Comparison of ENCODE assay signal across 29 mouse cellular contexts in the genomic region with DNA sequence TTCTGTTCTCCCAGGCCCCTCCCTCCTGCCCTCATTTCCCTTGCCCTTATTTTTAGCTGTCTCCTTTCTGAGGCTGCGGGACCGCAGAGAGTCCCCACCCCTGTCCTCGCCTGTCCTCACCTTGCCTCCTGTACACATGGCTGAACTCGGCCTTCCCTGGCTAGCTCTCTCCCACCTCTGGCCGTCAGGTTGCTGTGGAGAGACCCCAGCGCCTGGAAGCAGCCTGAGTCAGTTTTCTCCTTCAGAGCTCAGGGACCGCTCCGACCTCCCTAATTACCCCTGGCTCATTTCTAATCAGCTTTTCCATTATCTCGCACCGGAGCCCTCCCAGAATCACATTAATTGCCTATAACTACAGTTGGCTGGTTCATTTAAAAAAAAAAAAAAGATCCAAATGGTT. TPM values are rescaled to one million over a fixed set of nuclear protein-coding genes. Genes with fewer than 3 reads are reported as not detected.
DNase-seq lines count a peak whose midpoint lies in the region; ATAC-seq lines count a peak whose summit lies in the region.
"Had no signal": no experiment of that assay in that cellular context is flagged by ENCODE, and none has a peak within 500 bp of the region (broad histone marks: within the 10 kb centered on the region; RNA-seq: fewer than 3 reads in every experiment).

No protein-coding gene starts in this region.

- H3K36me3 ChIP-seq in hindbrain, embryonic 13.5 days = no peaks in the 10 kb centered on the region
- no peaks in the 10 kb centered on the region for H3K36me3 ChIP-seq in hindbrain, embryonic 11.5 days (ENCODE audit: control insufficient read depth, insufficient read depth, low read length)
- no peaks in the 10 kb centered on the region for H3K36me3 ChIP-seq in neural tube, embryonic 13.5 days
- no peaks in the 10 kb centered on the region for H3K36me3 ChIP-seq in neural tube, embryonic 15.5 days
- H3K36me3 ChIP-seq: embryonic facial prominence, embryonic 13.5 days; forebrain, embryonic 10.5 days; heart, embryonic 12.5 days; kidney, embryonic 15.5 days; limb, embryonic 12.5 days; lung, embryonic 15.5 days; midbrain, embryonic 15.5 days had no signal

- no peak overlapping the region for H3K4me3 ChIP-seq in hindbrain, embryonic 13.5 days
- no peak overlapping the region for H3K4me3 ChIP-seq in hindbrain, embryonic 11.5 days (ENCODE audit: low read depth, low read length)
- H3K4me3 ChIP-seq in neural tube, embryonic 13.5 days = no peak overlapping the region
- no peak overlapping the region for H3K4me3 ChIP-seq in neural tube, embryonic 15.5 days (replicated peaks)
- H3K4me3 ChIP-seq: embryonic facial prominence, embryonic 13.5 days; forebrain, embryonic 10.5 days; heart, adult 2 months; heart, embryonic 12.5 days; kidney, embryonic 15.5 days; limb, embryonic 12.5 days; lung, embryonic 15.5 days; midbrain, embryonic 15.5 days had no signal

- H3K4me1 ChIP-seq in hindbrain, embryonic 13.5 days (replicated peaks) = peaks cover 22% of the 10 kb centered on the region
- no peaks in the 10 kb centered on the region for H3K4me1 ChIP-seq in hindbrain, embryonic 11.5 days (replicated peaks; ENCODE audit: control insufficient read depth, insufficient read depth, low read length)
- peaks cover 29% of the 10 kb centered on the region for H3K4me1 ChIP-seq in neural tube, embryonic 13.5 days (replicated peaks)
- H3K4me1 ChIP-seq in neural tube, embryonic 15.5 days = peaks cover 13% of the 10 kb centered on the region
- H3K4me1 ChIP-seq: embryonic facial prominence, embryonic 13.5 days; kidney, embryonic 15.5 days; limb, embryonic 12.5 days; lung, embryonic 15.5 days had no signal

- peak; percentile 63; the same call in 1 of the 2 replicates for ATAC-seq in hindbrain, embryonic 13.5 days (ENCODE audit: low FRiP score)
- ATAC-seq in hindbrain, embryonic 11.5 days (ENCODE audit: low FRiP score) = no peak
- ATAC-seq in neural tube, embryonic 13.5 days (ENCODE audit: low read depth) = 0 out of 2 replicates have a peak, but pooled peaks have one; percentile 26
- no peak for ATAC-seq in neural tube, embryonic 15.5 days (ENCODE audit: low FRiP score)
- ATAC-seq: forebrain, postnatal 0 days; midbrain, embryonic 15.5 days; Patski had no signal

- DNase-seq in hindbrain, embryonic 11.5 days (ENCODE audit: low spot score) = no peak
- no peak for DNase-seq in neural tube, embryonic 10.5 days (ENCODE audit: extremely low spot score, low spot score)
- no peak for DNase-seq in left cerebral cortex, adult 9 months (ENCODE audit: low spot score in 2 of 2)
- DNase-seq in c-Kit-positive CD71-positive TER-119-positive erythroid progenitor cells, embryonic 14.5 days (ENCODE audit: low spot score) = no peak
- DNase-seq: adrenal gland, postnatal 14 days; cerebellum, adult 18-20 months; cerebellum, postnatal 10 days; forebrain, postnatal 0 days; heart, adult 2 months; heart, postnatal 4 days; kidney, adult 18-20 months; kidney, postnatal 36 days; lung, postnatal 36 days; thymus, adult 2 months; thymus, postnatal 36 days had no signal

- H3K27me3 ChIP-seq in hindbrain, embryonic 13.5 days = no peaks in the 10 kb centered on the region
- no peaks in the 10 kb centered on the region for H3K27me3 ChIP-seq in hindbrain, embryonic 11.5 days (ENCODE audit: control insufficient read depth, insufficient read depth, low read length)
- no peaks in the 10 kb centered on the region for H3K27me3 ChIP-seq in neural tube, embryonic 13.5 days
- H3K27me3 ChIP-seq in neural tube, embryonic 15.5 days (replicated peaks) = no peaks in the 10 kb centered on the region
- H3K27me3 ChIP-seq: embryonic facial prominence, embryonic 13.5 days; heart, embryonic 12.5 days; kidney, embryonic 15.5 days; limb, embryonic 12.5 days; lung, embryonic 15.5 days; midbrain, embryonic 15.5 days; Patski had no signal

- H3K27ac ChIP-seq in hindbrain, embryonic 13.5 days = peak overlapping the region; percentile 63
- H3K27ac ChIP-seq in hindbrain, embryonic 11.5 days (ENCODE audit: low read depth, low read length) = no peak overlapping the region
- H3K27ac ChIP-seq in neural tube, embryonic 13.5 days (replicated peaks) = peak overlapping the region; percentile 74
- H3K27ac ChIP-seq in neural tube, embryonic 15.5 days (replicated peaks) = peak overlapping the region; percentile 60
- H3K27ac ChIP-seq: embryonic facial prominence, embryonic 13.5 days; forebrain, embryonic 10.5 days; heart, adult 2 months; kidney, embryonic 15.5 days; limb, embryonic 12.5 days; lung, embryonic 15.5 days; midbrain, embryonic 15.5 days had no signal

- H3K4me2 ChIP-seq in hindbrain, embryonic 13.5 days = no peak overlapping the region
- no peak overlapping the region for H3K4me2 ChIP-seq in hindbrain, embryonic 11.5 days (replicated peaks; ENCODE audit: low read depth, low read length)
- no peak overlapping the region for H3K4me2 ChIP-seq in neural tube, embryonic 13.5 days
- H3K4me2 ChIP-seq in neural tube, embryonic 15.5 days = no peak overlapping the region
- H3K4me2 ChIP-seq: embryonic facial prominence, embryonic 13.5 days; heart, embryonic 12.5 days; kidney, embryonic 15.5 days; limb, embryonic 12.5 days; liver, embryonic 11.5 days; lung, embryonic 15.5 days; midbrain, embryonic 15.5 days had no signal

- whole genome bisulfite sequencing in hindbrain, embryonic 13.5 days = 49% methylated on average over 10 of the region's 10 CpGs
- 77% methylated on average over 10 of the region's 10 CpGs for WGBS in hindbrain, embryonic 11.5 days
- 48% methylated on average over 10 of the region's 10 CpGs for WGBS in neural tube, embryonic 13.5 days
- WGBS in neural tube, embryonic 15.5 days = 46% methylated on average over 10 of the region's 10 CpGs

- H3K9me3 ChIP-seq in hindbrain, embryonic 13.5 days = no peaks in the 10 kb centered on the region
- no peaks in the 10 kb centered on the region for H3K9me3 ChIP-seq in hindbrain, embryonic 11.5 days (ENCODE audit: control insufficient read depth, low read length)
- no peaks in the 10 kb centered on the region for H3K9me3 ChIP-seq in neural tube, embryonic 13.5 days
- H3K9me3 ChIP-seq in neural tube, embryonic 15.5 days (replicated peaks) = no peaks in the 10 kb centered on the region
- H3K9me3 ChIP-seq: kidney, embryonic 15.5 days; lung, embryonic 15.5 days; midbrain, embryonic 15.5 days had no signal

- H3K9ac ChIP-seq in hindbrain, embryonic 13.5 days = no peak overlapping the region
- no peak overlapping the region for H3K9ac ChIP-seq in hindbrain, embryonic 11.5 days (ENCODE audit: low read depth, low read length)
- no peak overlapping the region for H3K9ac ChIP-seq in neural tube, embryonic 13.5 days
- no peak overlapping the region for H3K9ac ChIP-seq in neural tube, embryonic 15.5 days (replicated peaks)
- H3K9ac ChIP-seq: embryonic facial prominence, embryonic 13.5 days; forebrain, postnatal 0 days; heart, embryonic 12.5 days; kidney, embryonic 15.5 days; limb, embryonic 12.5 days; lung, embryonic 15.5 days; midbrain, embryonic 15.5 days had no signal

RNA-seq across cellular contexts. Expression of a gene that starts 27.9 kb away (rescaled TPM):
- polyA plus RNA-seq in hindbrain, embryonic 13.5 days (2015; fragmentation: Nextera tagmentation; extraction: Ambion mirVana) = 0.18 TPM in 1 of 2 replicates, not detected in the other
- polyA plus RNA-seq in hindbrain, embryonic 11.5 days (2014; fragmentation: Nextera tagmentation; extraction: Ambion mirVana) = not detected in 2 replicates
- polyA plus RNA-seq in neural tube, embryonic 13.5 days (2015; fragmentation: Nextera tagmentation; extraction: Ambion mirVana) = 0.13 TPM in 1 of 2 replicates, not detected in the other
- not detected in 2 replicates for polyA plus RNA-seq in neural tube, embryonic 15.5 days (2015; fragmentation: Nextera tagmentation; extraction: Ambion mirVana)
- polyA plus RNA-seq: embryonic facial prominence, embryonic 13.5 days; forebrain, embryonic 10.5 days; forebrain, postnatal 0 days; heart, embryonic 12.5 days; heart, postnatal 0 days; kidney, embryonic 15.5 days; limb, embryonic 12.5 days; liver, embryonic 11.5 days; liver, embryonic 16.5 days; lung, embryonic 15.5 days; midbrain, embryonic 15.5 days had no signal

RNA-seq across cellular contexts. Expression of a gene that starts 49.4 kb away (rescaled TPM):
- polyA plus RNA-seq in hindbrain, embryonic 13.5 days (2015; fragmentation: Nextera tagmentation; extraction: Ambion mirVana) = 104 and 106 TPM in 2 replicates
- polyA plus RNA-seq in hindbrain, embryonic 11.5 days (2014; fragmentation: Nextera tagmentation; extraction: Ambion mirVana) = 129 and 142 TPM in 2 replicates
- 98.1 and 119 TPM in 2 replicates for polyA plus RNA-seq in neural tube, embryonic 13.5 days (2015; fragmentation: Nextera tagmentation; extraction: Ambion mirVana)
- 112 and 114 TPM in 2 replicates for polyA plus RNA-seq in neural tube, embryonic 15.5 days (2015; fragmentation: Nextera tagmentation; extraction: Ambion mirVana)

Comparison
In these comparisons a context has a peak if more than half of its experiments do, and no peak if none do; other contexts are left out.
1. ATAC-seq: peak in hindbrain, embryonic 13.5 days (single experiment) and neural tube, embryonic 13.5 days (single experiment); none in hindbrain, embryonic 11.5 days (single experiment) and neural tube, embryonic 15.5 days (single experiment).